Mouse (Mus musculus): Measurements from ENCODE around the gene Pbld2. TPM values are rescaled to one million over a fixed set of nuclear protein-coding genes. Genes with fewer than 3 reads are reported as not detected.

The Pbld2 gene
- polyA plus RNA-seq, 1 experiment from 2014 or later = 1.1 TPM

DNA sequence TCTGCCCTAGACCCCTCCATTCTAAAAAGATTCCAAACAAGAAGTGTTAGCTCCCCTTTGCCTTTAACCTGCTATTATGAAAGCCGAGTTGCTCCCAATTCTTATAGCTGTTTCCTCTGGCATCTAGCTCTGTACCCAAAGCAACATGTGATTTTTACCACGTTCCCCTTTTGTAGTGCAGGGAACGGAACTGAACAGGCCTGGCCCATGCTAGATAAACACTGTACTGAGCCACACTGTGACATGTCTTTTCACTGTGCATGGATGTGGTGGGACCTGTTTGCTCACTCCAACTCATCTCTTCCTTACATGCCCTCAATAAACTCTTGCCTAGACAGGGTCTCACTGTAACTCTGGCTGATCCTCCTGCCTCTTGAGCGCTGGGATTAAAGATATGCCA lies 13.8 kb upstream of the Pbld2 start:
- H3K27ac ChIP-seq (replicated peaks) = no peak overlapping the region
- H3K27me3 ChIP-seq (ENCODE audit: low read depth, poor library complexity, severe bottlenecking) = no peaks in the 10 kb centered on the region
- H3K4me1 ChIP-seq = no peaks in the 10 kb centered on the region
- no peak for DNase-seq (ENCODE audit: low spot score)
- H3K9me3 ChIP-seq (replicated peaks) = no peaks in the 10 kb centered on the region
- no peak overlapping the region for H3K4me3 ChIP-seq
- peaks cover 98% of the 10 kb centered on the region for H3K36me3 ChIP-seq
- WGBS = 86% methylated on average over 4 of the region's 4 CpGs

DNA sequence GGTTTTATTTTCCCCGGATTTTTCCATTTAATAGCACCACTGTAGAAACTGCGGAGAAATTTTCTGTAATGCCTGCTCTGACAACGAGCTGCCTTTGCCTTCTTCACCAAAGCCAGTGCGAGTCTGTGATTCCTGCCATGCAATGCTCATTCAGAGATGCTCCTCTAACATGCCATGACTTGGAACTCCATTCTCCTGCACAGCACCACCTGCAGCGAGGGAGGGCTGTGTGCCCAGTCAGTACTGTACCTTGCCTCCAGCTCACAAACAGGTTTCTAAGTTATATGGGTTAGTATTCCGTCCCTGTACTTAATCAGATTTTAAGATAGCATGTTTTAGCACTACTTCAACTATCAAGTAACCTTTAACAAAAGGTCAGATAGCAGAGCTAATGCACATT lies 12.6 kb upstream of the Pbld2 start:
- H3K27ac ChIP-seq (replicated peaks) = no peak overlapping the region
- H3K4me3 ChIP-seq = no peak overlapping the region
- no peak for DNase-seq (ENCODE audit: low spot score)
- peaks cover 98% of the 10 kb centered on the region for H3K36me3 ChIP-seq
- no peaks in the 10 kb centered on the region for H3K4me1 ChIP-seq
- no peaks in the 10 kb centered on the region for H3K9me3 ChIP-seq (replicated peaks)
- H3K27me3 ChIP-seq (ENCODE audit: low read depth, poor library complexity, severe bottlenecking) = no peaks in the 10 kb centered on the region
- WGBS = 92% methylated on average over 6 of the region's 6 CpGs

DNA sequence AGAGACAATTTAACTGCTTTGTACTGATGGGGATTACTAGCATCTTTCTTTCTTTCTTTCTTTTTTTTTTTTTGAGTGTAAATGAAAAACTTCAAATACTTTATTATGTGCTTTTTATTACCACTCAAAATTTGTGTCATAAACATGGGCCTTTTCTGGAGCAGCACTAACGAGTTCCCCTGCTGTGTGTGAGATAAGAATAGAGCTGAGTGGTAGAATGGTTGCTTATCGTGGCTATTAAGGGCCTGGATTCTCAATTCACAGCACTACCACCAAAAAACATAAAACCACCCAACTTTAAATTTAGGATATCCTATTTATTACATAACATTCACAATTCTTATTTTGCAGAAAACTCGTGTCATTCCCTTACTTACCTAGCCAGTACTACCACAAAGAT lies 10.6 kb upstream of the Pbld2 start:
- 89% methylated on average over 3 of the region's 3 CpGs for WGBS
- H3K36me3 ChIP-seq = peaks cover 98% of the 10 kb centered on the region

DNA sequence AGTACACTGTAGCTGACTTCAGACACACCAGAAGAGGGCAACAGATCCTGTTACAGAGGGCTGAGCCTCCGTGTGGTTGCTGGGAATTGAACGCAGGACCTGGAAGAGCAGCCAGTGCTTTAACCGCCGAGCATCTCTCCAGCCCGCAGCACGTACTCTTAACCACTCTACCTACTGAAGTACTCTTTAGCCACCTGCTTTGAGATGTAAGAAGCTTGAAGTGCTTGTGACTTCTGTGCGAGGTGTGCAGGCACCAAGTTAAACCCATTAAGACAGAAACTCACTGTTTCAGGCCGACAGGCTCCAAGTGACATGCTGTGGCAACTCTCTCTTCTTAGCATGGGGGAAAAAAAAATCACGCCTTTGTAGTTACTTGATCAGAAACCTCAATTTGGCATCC lies 9.9 kb upstream of the Pbld2 start:
- Histone ChIP-seq H3K9me3 (replicated peaks) (no peaks in the 10 kb centered on the region), H3K36me3 (peaks cover 95% of the 10 kb centered on the region), H3K27ac (replicated peaks) (no peak overlapping the region), H3K4me1 (peaks cover 1% of the 10 kb centered on the region), H3K27me3 (ENCODE audit: low read depth, poor library complexity, severe bottlenecking) (no peaks in the 10 kb centered on the region), H3K4me3 (no peak overlapping the region)
- WGBS = 92% methylated on average over 9 of the region's 9 CpGs
- no peak for DNase-seq (ENCODE audit: low spot score)

More for the DNA sequence above, 10.6 kb upstream of the Pbld2 start:
- Histone ChIP-seq H3K27me3 (ENCODE audit: low read depth, poor library complexity, severe bottlenecking) (no peaks in the 10 kb centered on the region), H3K4me1 (no peaks in the 10 kb centered on the region), H3K27ac (replicated peaks) (no peak overlapping the region), H3K9me3 (replicated peaks) (no peaks in the 10 kb centered on the region), H3K4me3 (no peak overlapping the region)
- DNase-seq (ENCODE audit: low spot score) = no peak

DNA sequence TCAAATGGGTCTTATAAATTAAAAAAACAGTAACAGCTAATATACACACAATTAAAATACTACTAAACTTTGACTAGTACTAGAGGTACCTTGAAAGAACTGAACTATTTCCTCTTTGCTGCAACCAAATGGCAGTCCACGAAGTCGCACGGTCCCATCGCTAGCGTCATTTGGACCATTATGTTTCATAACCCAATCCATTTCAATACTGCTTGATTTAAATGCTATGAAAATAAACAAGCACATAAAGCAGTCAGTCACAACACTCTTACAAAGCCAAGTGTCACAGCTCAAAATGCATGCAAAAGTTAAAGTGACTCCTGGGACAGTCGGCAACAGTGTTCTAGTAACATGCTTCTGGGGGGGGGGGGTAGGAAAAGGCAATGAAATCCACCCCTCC lies 4.8 kb upstream of the Pbld2 start:
- H3K4me1 ChIP-seq = peaks cover 27% of the 10 kb centered on the region
- DNase-seq (ENCODE audit: low spot score) = no peak
- H3K27ac ChIP-seq (replicated peaks) = no peak overlapping the region
- H3K4me3 ChIP-seq = no peak overlapping the region; the same call in 1 of the 2 replicates
- H3K36me3 ChIP-seq = peaks cover 50% of the 10 kb centered on the region
- 93% methylated on average over 6 of the region's 6 CpGs for WGBS
- H3K27me3 ChIP-seq (ENCODE audit: low read depth, poor library complexity, severe bottlenecking) = no peaks in the 10 kb centered on the region
- H3K9me3 ChIP-seq (replicated peaks) = no peaks in the 10 kb centered on the region

DNA sequence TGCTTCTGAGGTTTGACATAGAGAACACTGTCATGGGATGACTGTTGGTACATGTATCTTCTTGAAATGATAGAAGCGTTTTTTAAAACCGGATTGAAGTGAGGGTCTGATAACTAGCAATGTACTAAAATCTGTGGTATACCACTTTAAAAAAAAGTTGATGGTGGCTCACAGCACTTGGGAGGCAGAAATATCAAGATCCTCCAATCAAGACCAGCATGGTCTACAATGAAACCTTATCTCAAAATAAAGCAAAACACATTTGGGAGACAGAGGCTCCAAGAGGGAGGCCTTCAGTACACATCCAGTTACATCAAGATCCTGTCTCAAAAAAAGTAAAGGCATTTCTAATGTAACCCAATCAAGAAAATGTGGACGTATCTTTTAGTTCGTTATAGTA lies 2.4 kb upstream of the Pbld2 start:
- peak overlapping the region; percentile 97 for H3K4me3 ChIP-seq
- no peak for DNase-seq (ENCODE audit: low spot score)
- peaks cover 26% of the 10 kb centered on the region for H3K36me3 ChIP-seq
- 59% methylated on average over 4 of the region's 4 CpGs for WGBS
- H3K4me1 ChIP-seq = peaks cover 47% of the 10 kb centered on the region
- H3K27me3 ChIP-seq (ENCODE audit: low read depth, poor library complexity, severe bottlenecking) = no peaks in the 10 kb centered on the region
- no peaks in the 10 kb centered on the region for H3K9me3 ChIP-seq (replicated peaks)
- H3K27ac ChIP-seq (replicated peaks) = peak overlapping the region; percentile 100; the same call in 1 of the 2 replicates

DNA sequence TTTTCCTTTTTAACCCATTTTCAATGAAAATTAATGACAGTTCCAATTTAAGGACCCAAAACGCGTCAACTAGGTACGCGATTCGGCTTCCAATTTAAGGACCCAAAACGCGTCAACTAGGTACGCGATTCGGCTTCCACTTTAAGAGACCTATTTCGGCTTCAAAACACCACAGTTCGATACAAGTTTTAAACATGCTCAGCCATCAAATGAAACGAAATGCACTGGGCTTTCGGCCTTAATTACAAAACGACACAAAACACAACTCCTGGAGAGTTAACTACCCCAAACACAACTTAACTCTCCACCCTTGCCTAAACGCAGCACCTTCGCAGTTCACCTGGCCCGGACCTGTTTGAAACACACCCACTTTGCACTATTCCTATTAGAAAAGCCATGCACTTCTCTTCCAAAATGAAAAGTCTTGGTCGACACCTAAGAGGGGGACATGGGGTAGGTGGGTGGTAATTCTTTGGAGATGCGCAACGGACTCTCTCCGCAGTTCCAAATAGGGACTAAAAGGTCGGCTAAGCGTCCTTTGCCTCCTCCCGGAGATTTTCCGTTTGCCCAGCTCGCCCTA lies 1.5 kb upstream of the Pbld2 start:
- peaks cover 17% of the 10 kb centered on the region for H3K36me3 ChIP-seq
- H3K9me3 ChIP-seq (replicated peaks) = no peaks in the 10 kb centered on the region
- peaks cover 57% of the 10 kb centered on the region for H3K4me1 ChIP-seq
- peak overlapping the region; percentile 97 for H3K4me3 ChIP-seq
- H3K27me3 ChIP-seq (ENCODE audit: low read depth, poor library complexity, severe bottlenecking) = no peaks in the 10 kb centered on the region
- under 1% methylated on average over 27 of the region's 27 CpGs for WGBS
- peak overlapping the region; percentile 100 for H3K27ac ChIP-seq (replicated peaks)
- no peak for DNase-seq (ENCODE audit: low spot score)

DNA sequence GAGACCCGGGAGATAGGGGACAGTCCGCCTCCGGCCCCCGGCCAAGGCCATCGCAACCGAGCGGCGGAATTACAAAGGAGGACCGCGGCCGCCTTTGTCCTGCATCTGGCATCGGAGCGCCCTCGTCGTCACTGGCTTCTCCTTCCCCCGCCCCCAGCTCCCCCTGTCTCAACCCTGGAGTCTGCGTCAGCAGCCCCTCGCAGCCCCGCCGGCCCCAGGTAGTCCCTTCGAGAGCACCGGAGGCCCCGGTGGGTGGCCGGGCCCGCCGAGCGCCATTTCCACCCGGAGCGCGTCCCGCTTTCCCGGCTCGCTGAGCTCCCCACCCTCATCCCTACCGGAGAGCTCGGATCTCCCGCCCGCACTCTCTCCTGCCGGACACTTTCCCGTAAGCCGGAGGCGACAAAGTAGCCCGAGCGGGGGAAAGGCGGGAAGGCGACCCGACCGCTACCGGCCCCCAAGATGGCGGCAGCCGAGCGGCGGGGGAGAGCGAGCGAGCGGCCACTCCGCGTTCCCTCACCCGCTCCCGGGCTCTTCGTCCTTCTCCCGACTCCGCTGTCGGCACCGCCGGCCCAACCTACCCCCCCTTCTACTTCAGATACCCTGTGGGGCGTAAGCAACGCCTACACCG lies 880 bp upstream of the Pbld2 start:
- H3K4me1 ChIP-seq = peaks cover 62% of the 10 kb centered on the region
- under 1% methylated on average over 68 of the region's 68 CpGs for WGBS
- peak; percentile 78 for DNase-seq (ENCODE audit: low spot score)

DNA sequence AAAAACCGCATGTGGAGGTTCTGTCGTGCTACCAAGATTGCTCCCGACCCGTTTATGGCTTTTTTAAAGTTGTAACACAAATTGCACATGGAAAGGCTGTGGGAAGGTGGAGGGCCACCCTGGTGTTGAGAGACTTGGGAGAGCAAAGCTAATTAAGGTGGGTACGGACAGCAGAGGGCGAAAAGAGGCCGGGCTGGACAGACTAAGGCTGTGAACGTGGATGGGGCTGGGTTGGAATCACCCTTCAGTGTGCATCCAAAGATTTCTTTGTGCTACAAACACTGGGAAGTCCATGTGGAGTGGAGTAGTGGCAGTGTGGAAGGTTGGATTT lies 430 bp downstream of the Pbld2 start:
- Histone ChIP-seq H3K36me3 (peaks cover under 1% of the 10 kb centered on the region; the same call in 1 of the 2 replicates), H3K4me3 (peak overlapping the region; percentile 97), H3K27me3 (ENCODE audit: low read depth, poor library complexity, severe bottlenecking) (no peaks in the 10 kb centered on the region), H3K9me3 (replicated peaks) (no peaks in the 10 kb centered on the region), H3K27ac (replicated peaks) (peak overlapping the region; percentile 100), H3K4me1 (peaks cover 67% of the 10 kb centered on the region)
- peak; percentile 75 for DNase-seq (ENCODE audit: low spot score)
- under 1% methylated on average over 8 of the region's 8 CpGs for WGBS

More for the DNA sequence above, 880 bp upstream of the Pbld2 start:
- peak overlapping the region; percentile 97 for H3K4me3 ChIP-seq
- peak overlapping the region; percentile 100 for H3K27ac ChIP-seq (replicated peaks)
- H3K27me3 ChIP-seq (ENCODE audit: low read depth, poor library complexity, severe bottlenecking) = no peaks in the 10 kb centered on the region
- H3K36me3 ChIP-seq = peaks cover 11% of the 10 kb centered on the region
- H3K9me3 ChIP-seq (replicated peaks) = no peaks in the 10 kb centered on the region

DNA sequence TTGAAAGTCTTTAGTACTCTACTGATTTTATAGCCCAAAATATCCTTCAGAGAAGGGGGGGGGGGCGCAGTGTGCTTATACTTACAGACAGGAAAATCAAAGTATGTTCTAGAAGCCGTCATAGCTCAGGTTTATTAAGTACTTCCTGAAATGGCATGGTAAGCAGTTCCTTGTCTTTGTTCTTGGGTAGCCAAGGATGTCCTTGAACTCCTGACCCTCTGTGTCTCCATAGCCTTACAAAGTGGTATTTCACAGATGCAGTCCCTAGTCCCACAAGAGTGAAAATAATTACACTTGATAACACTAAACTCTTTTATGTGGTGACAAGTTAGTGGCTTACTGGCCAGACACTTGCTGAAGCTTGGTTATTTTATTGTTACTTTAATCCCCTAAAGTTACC lies 901 bp downstream of the Pbld2 start:
- no peak for DNase-seq (ENCODE audit: low spot score)
- WGBS = 20% methylated on average over 2 of the region's 2 CpGs
- Histone ChIP-seq H3K27ac (replicated peaks) (peak overlapping the region; percentile 100), H3K4me3 (peak overlapping the region; percentile 97), H3K36me3 (no peaks in the 10 kb centered on the region), H3K9me3 (replicated peaks) (no peaks in the 10 kb centered on the region), H3K4me1 (peaks cover 65% of the 10 kb centered on the region), H3K27me3 (ENCODE audit: low read depth, poor library complexity, severe bottlenecking) (no peaks in the 10 kb centered on the region)

DNA sequence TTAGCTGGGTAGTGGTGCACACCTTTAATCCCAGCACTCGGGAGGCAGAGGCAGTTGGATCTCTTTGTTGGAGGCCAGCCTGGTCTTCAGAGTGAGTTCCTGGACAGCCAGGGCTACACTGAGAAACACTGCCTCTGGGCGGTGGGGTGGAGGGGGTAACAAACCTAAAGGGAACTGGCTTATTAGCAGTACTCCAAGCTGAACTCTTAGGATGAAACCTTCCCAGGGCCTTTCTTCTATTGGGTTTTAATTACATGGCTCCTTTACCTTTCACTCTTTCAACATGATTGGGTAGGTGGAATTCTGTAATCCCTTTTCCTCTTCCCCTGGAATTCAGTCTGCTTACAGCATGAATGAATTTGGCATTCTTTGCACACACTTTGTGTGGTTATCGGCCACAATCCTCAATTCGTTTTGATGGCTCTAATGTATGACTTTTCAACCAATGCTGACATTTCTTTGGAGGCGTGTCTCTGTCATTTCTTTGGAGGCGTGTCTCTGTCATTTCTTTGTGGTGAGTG lies 1.4 kb downstream of the Pbld2 start:
- peak overlapping the region; percentile 97 for H3K4me3 ChIP-seq
- no peaks in the 10 kb centered on the region for H3K9me3 ChIP-seq (replicated peaks)
- DNase-seq (ENCODE audit: low spot score) = peak; percentile 59
- peak overlapping the region; percentile 100 for H3K27ac ChIP-seq (replicated peaks)
- peaks cover 60% of the 10 kb centered on the region for H3K4me1 ChIP-seq
- WGBS = 20% methylated on average over 6 of the region's 6 CpGs
- no peaks in the 10 kb centered on the region for H3K36me3 ChIP-seq
- no peaks in the 10 kb centered on the region for H3K27me3 ChIP-seq (ENCODE audit: low read depth, poor library complexity, severe bottlenecking)

DNA sequence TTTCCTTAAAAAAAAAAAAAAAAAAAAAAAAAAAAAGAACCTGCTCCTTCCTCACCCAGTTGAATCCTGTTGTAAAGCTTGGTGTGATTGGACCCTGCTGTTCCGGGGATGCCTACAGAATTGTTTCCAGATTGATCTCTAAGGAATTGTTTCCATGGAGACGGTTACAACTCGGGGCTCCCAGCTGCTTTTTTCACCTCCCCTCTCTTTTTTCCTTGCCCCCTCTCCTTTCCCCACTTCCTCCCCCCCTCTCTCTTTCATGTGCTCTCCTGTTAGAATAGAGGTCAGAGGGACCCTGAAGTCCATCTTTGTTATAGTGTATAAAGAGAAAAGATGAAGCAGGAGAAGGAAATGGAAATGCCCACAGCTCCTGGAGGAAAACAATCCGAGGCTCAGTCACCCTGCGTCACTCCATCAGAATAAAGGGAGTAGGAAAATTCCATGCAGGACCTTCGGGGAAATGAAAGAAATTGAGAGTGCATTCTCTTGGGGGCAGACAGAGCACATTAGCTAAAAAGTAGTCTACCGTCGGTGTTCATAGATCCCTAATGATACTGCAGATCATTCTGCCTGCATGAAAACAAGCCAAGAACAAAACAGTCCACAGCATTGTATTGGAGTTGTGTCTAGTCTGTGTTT lies 2.2 kb downstream of the Pbld2 start:
- 8% methylated on average over 8 of the region's 8 CpGs for WGBS
- H3K4me1 ChIP-seq = peaks cover 53% of the 10 kb centered on the region
- H3K36me3 ChIP-seq = no peaks in the 10 kb centered on the region
- no peaks in the 10 kb centered on the region for H3K27me3 ChIP-seq (ENCODE audit: low read depth, poor library complexity, severe bottlenecking)
- peak overlapping the region; percentile 97 for H3K4me3 ChIP-seq
- H3K9me3 ChIP-seq (replicated peaks) = no peaks in the 10 kb centered on the region
- peak; percentile 77 for DNase-seq (ENCODE audit: low spot score)
- H3K27ac ChIP-seq (replicated peaks) = peak overlapping the region; percentile 100

DNA sequence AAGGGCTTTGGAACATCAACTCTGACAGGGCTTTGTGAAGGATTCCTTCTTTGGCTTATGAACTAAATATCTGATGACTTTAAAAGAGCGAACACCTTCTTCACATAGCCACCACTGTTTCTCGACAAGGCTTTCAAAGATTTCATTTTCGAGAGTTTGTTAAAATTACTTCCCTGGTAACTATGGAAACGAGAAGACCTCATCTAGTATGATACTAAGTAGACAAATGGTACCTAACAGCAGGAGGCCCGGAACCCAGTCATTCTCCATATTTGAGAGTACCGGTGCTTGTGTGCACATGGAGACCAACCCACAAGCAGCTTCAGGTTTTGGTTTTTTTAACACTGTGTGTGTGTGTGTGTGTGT lies 2.7 kb downstream of the Pbld2 start:
- no peaks in the 10 kb centered on the region for H3K27me3 ChIP-seq (ENCODE audit: low read depth, poor library complexity, severe bottlenecking)
- H3K36me3 ChIP-seq = no peaks in the 10 kb centered on the region
- peak overlapping the region; percentile 100 for H3K27ac ChIP-seq (replicated peaks)
- DNase-seq (ENCODE audit: low spot score) = peak; percentile 30
- WGBS = 41% methylated on average over 6 of the region's 6 CpGs
- no peaks in the 10 kb centered on the region for H3K9me3 ChIP-seq (replicated peaks)
- H3K4me3 ChIP-seq = peak overlapping the region; percentile 97
- peaks cover 48% of the 10 kb centered on the region for H3K4me1 ChIP-seq

Measured in midbrain, embryonic 10.5 days (tissue).